Mouse (Mus musculus): ENCODE measurements around the gene Taok3. TPM values are rescaled to one million over a fixed set of nuclear protein-coding genes. Genes with fewer than 3 reads are reported as not detected.

The Taok3 gene
- 22.0 and 24.8 TPM in 2 replicates for polyA plus RNA-seq (2014; fragmentation: Nextera tagmentation; extraction: Ambion mirVana)

- Histone ChIP-seq H3K9me3 (ENCODE audit: control insufficient read depth, low read depth, low read length) (no peaks in the 10 kb centered on the region), H3K9ac (replicated peaks; ENCODE audit: low read depth, low read length) (peak within 1 kb of the TSS; percentile 61), H3K27ac (ENCODE audit: low read length) (peak within 1 kb of the TSS; percentile 52; the same call in 1 of the 2 replicates), H3K4me1 (ENCODE audit: control insufficient read depth, insufficient read depth, low read length) (peaks cover 14% of the 10 kb centered on the region), H3K36me3 (ENCODE audit: control insufficient read depth, insufficient read depth, low read length) (no peaks in the 10 kb centered on the region), H3K27me3 (ENCODE audit: control insufficient read depth, insufficient read depth, low read length) (no peaks in the 10 kb centered on the region), H3K4me3 (ENCODE audit: low read depth, low read length) (peak within 1 kb of the TSS; percentile 72), H3K4me2 (replicated peaks; ENCODE audit: low read depth, low read length) (peak within 1 kb of the TSS; percentile 93)
- ATAC-seq (ENCODE audit: insufficient number of reproducible peaks, insufficient read depth, low FRiP score, low read depth), result peak; percentile 90
- WGBS, result under 1% methylated on average over 74 of the region's 74 CpGs
Observed at GRCm38 (mm10) chr5:117119777-117120488, at the start of gene Taok3. Gene Taok3 (plus strand): TSS chr5:117120129.

DNA sequence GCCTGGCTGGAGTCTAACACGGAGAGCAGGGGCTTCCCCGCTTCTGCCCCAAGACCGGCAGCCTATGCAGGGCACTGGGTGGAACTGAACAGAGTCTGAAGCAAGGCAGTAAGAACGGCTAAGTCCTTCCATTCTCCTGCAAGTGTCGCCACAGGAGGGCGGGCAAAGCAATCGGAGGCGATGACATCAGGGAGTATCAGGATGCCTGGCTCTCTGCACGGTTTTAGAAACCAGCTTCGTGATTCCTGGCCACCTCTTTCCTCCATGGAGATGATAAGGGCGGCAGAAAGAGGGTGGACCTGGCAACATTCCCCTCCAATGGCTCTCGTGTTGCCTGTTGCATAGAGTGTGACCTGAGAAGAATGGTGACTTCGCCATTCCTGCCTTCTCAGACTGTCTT, 32.2 kb upstream of the Taok3 start:
- Histone ChIP-seq H3K27me3 (ENCODE audit: control insufficient read depth, insufficient read depth, low read length) (0 out of 2 replicates have a peak, but pooled peaks cover 3% of the 10 kb centered on the region), H3K4me3 (ENCODE audit: low read depth, low read length) (no peak overlapping the region), H3K27ac (ENCODE audit: low read length) (no peak overlapping the region), H3K9ac (replicated peaks; ENCODE audit: low read depth, low read length) (no peak overlapping the region), H3K4me1 (ENCODE audit: control insufficient read depth, insufficient read depth, low read length) (0 out of 2 replicates have a peak, but pooled peaks cover 5% of the 10 kb centered on the region), H3K36me3 (ENCODE audit: control insufficient read depth, insufficient read depth, low read length) (peaks cover 15% of the 10 kb centered on the region; the same call in 1 of the 2 replicates), H3K9me3 (ENCODE audit: control insufficient read depth, low read depth, low read length) (no peaks in the 10 kb centered on the region), H3K4me2 (replicated peaks; ENCODE audit: low read depth, low read length) (peak overlapping the region; percentile 30)
- 3% methylated on average over 13 of the region's 13 CpGs for WGBS
- no peak for ATAC-seq (ENCODE audit: insufficient number of reproducible peaks, insufficient read depth, low FRiP score, low read depth)

GRCm38 (mm10) chr5:117089147-117089546, 30.8 kb upstream of the Taok3 start:
- H3K27ac ChIP-seq (ENCODE audit: low read length), result no peak overlapping the region
- no peaks in the 10 kb centered on the region for H3K9me3 ChIP-seq (ENCODE audit: control insufficient read depth, low read depth, low read length)
- H3K4me1 ChIP-seq (ENCODE audit: control insufficient read depth, insufficient read depth, low read length), result 0 out of 2 replicates have a peak, but pooled peaks cover 5% of the 10 kb centered on the region
- H3K9ac ChIP-seq (replicated peaks; ENCODE audit: low read depth, low read length), result no peak overlapping the region
- H3K4me3 ChIP-seq (ENCODE audit: low read depth, low read length), result no peak overlapping the region
- 0 out of 2 replicates have a peak, but pooled peaks cover 3% of the 10 kb centered on the region for H3K27me3 ChIP-seq (ENCODE audit: control insufficient read depth, insufficient read depth, low read length)
- no peak for ATAC-seq (ENCODE audit: insufficient number of reproducible peaks, insufficient read depth, low FRiP score, low read depth)
- WGBS, result 41% methylated on average over 3 of the region's 3 CpGs
- H3K4me2 ChIP-seq (replicated peaks; ENCODE audit: low read depth, low read length), result no peak overlapping the region
- peaks cover 26% of the 10 kb centered on the region; the same call in 1 of the 2 replicates for H3K36me3 ChIP-seq (ENCODE audit: control insufficient read depth, insufficient read depth, low read length)

- 0 out of 2 replicates have a peak, but pooled peaks cover 3% of the 10 kb centered on the region for H3K27me3 ChIP-seq (ENCODE audit: control insufficient read depth, insufficient read depth, low read length)
- H3K4me3 ChIP-seq (ENCODE audit: low read depth, low read length), result no peak overlapping the region
- 16% methylated on average over 5 of the region's 6 CpGs for WGBS
- 0 out of 2 replicates have a peak, but pooled peaks cover 5% of the 10 kb centered on the region for H3K4me1 ChIP-seq (ENCODE audit: control insufficient read depth, insufficient read depth, low read length)
- no peak overlapping the region for H3K4me2 ChIP-seq (replicated peaks; ENCODE audit: low read depth, low read length)
- peaks cover 32% of the 10 kb centered on the region; the same call in 1 of the 2 replicates for H3K36me3 ChIP-seq (ENCODE audit: control insufficient read depth, insufficient read depth, low read length)
- no peaks in the 10 kb centered on the region for H3K9me3 ChIP-seq (ENCODE audit: control insufficient read depth, low read depth, low read length)
- no peak for ATAC-seq (ENCODE audit: insufficient number of reproducible peaks, insufficient read depth, low FRiP score, low read depth)
- no peak overlapping the region for H3K27ac ChIP-seq (ENCODE audit: low read length)
- no peak overlapping the region for H3K9ac ChIP-seq (replicated peaks; ENCODE audit: low read depth, low read length)
Observed at GRCm38 (mm10) chr5:117089786-117090185, 30.1 kb upstream of the Taok3 start.

- Histone ChIP-seq H3K36me3 (ENCODE audit: control insufficient read depth, insufficient read depth, low read length) (peaks cover 43% of the 10 kb centered on the region; the same call in 1 of the 2 replicates), H3K9ac (replicated peaks; ENCODE audit: low read depth, low read length) (no peak overlapping the region), H3K27me3 (ENCODE audit: control insufficient read depth, insufficient read depth, low read length) (no peaks in the 10 kb centered on the region), H3K4me3 (ENCODE audit: low read depth, low read length) (no peak overlapping the region), H3K9me3 (ENCODE audit: control insufficient read depth, low read depth, low read length) (no peaks in the 10 kb centered on the region), H3K4me1 (ENCODE audit: control insufficient read depth, insufficient read depth, low read length) (0 out of 2 replicates have a peak, but pooled peaks cover 4% of the 10 kb centered on the region), H3K27ac (ENCODE audit: low read length) (no peak overlapping the region), H3K4me2 (replicated peaks; ENCODE audit: low read depth, low read length) (no peak overlapping the region)
- no peak for ATAC-seq (ENCODE audit: insufficient number of reproducible peaks, insufficient read depth, low FRiP score, low read depth)
- 35% methylated on average over 7 of the region's 7 CpGs for WGBS
Observed at GRCm38 (mm10) chr5:117094431-117094830, 25.5 kb upstream of the Taok3 start.

DNA sequence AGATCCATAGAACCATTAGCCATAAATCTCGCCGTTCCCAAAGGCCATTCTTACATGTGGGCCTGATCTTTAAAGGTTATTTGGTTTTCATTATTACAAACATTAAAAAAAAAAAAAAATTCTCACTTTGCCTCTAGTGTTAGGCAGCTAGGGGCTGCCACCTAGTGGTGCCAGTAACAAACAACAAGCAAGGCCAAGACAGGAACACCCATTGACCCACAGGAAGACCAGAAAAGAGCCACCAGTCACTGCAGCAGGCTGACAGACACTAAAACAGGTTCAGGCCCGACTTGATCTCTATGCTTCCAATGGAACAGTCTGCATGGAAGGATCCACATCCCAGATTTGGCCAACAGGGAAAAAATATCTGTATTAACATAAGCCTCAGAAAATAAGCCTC, 23.2 kb upstream of the Taok3 start:
- Histone ChIP-seq H3K4me2 (replicated peaks; ENCODE audit: low read depth, low read length) (no peak overlapping the region), H3K27me3 (ENCODE audit: control insufficient read depth, insufficient read depth, low read length) (no peaks in the 10 kb centered on the region), H3K4me1 (ENCODE audit: control insufficient read depth, insufficient read depth, low read length) (no peaks in the 10 kb centered on the region), H3K27ac (ENCODE audit: low read length) (no peak overlapping the region), H3K9me3 (ENCODE audit: control insufficient read depth, low read depth, low read length) (no peaks in the 10 kb centered on the region), H3K4me3 (ENCODE audit: low read depth, low read length) (no peak overlapping the region), H3K36me3 (ENCODE audit: control insufficient read depth, insufficient read depth, low read length) (peaks cover 53% of the 10 kb centered on the region), H3K9ac (replicated peaks; ENCODE audit: low read depth, low read length) (no peak overlapping the region)
- ATAC-seq (ENCODE audit: insufficient number of reproducible peaks, insufficient read depth, low FRiP score, low read depth), result no peak
- 42% methylated on average over 3 of the region's 3 CpGs for WGBS

GRCm38 (mm10) chr5:117099008-117099407, 20.9 kb upstream of the Taok3 start:
- no peak for ATAC-seq (ENCODE audit: insufficient number of reproducible peaks, insufficient read depth, low FRiP score, low read depth)
- H3K4me3 ChIP-seq (ENCODE audit: low read depth, low read length), result no peak overlapping the region
- no peaks in the 10 kb centered on the region for H3K27me3 ChIP-seq (ENCODE audit: control insufficient read depth, insufficient read depth, low read length)
- no peak overlapping the region for H3K4me2 ChIP-seq (replicated peaks; ENCODE audit: low read depth, low read length)
- H3K9me3 ChIP-seq (ENCODE audit: control insufficient read depth, low read depth, low read length), result no peaks in the 10 kb centered on the region
- WGBS, result 78% methylated on average over 5 of the region's 5 CpGs
- H3K4me1 ChIP-seq (ENCODE audit: control insufficient read depth, insufficient read depth, low read length), result no peaks in the 10 kb centered on the region
- peaks cover 45% of the 10 kb centered on the region for H3K36me3 ChIP-seq (ENCODE audit: control insufficient read depth, insufficient read depth, low read length)
- no peak overlapping the region for H3K27ac ChIP-seq (ENCODE audit: low read length)
- no peak overlapping the region for H3K9ac ChIP-seq (replicated peaks; ENCODE audit: low read depth, low read length)

GRCm38 (mm10) chr5:117099742-117100141, 20.2 kb upstream of the Taok3 start:
- ATAC-seq (ENCODE audit: insufficient number of reproducible peaks, insufficient read depth, low FRiP score, low read depth), result no peak
- no peaks in the 10 kb centered on the region for H3K4me1 ChIP-seq (ENCODE audit: control insufficient read depth, insufficient read depth, low read length)
- no peak overlapping the region for H3K27ac ChIP-seq (ENCODE audit: low read length)
- H3K27me3 ChIP-seq (ENCODE audit: control insufficient read depth, insufficient read depth, low read length), result no peaks in the 10 kb centered on the region
- H3K9ac ChIP-seq (replicated peaks; ENCODE audit: low read depth, low read length), result no peak overlapping the region
- H3K36me3 ChIP-seq (ENCODE audit: control insufficient read depth, insufficient read depth, low read length), result peaks cover 43% of the 10 kb centered on the region
- no peak overlapping the region for H3K4me3 ChIP-seq (ENCODE audit: low read depth, low read length)
- 85% methylated on average over 11 of the region's 11 CpGs for WGBS
- H3K9me3 ChIP-seq (ENCODE audit: control insufficient read depth, low read depth, low read length), result no peaks in the 10 kb centered on the region
- no peak overlapping the region for H3K4me2 ChIP-seq (replicated peaks; ENCODE audit: low read depth, low read length)
